Mouse (Mus musculus) CH12.LX (cell line): ENCODE results near the gene Zfp651. TPM values are rescaled to one million over a fixed set of nuclear protein-coding genes. Genes with fewer than 3 reads are reported as not detected.

Source experiments
- DNase-seq: peaks from one replicate; pipeline ENCODE4 v3.0.0-alpha.2; 2013; ENCODE audit errors: extremely low read depth
- H3K27ac ChIP-seq: 2 replicates; pipeline ENCODE4 v1.5.1; 2012; ENCODE audit warnings: low read depth, mild to moderate bottlenecking, control low read depth, moderate library complexity; ENCODE audit not compliant: insufficient read depth
- H3K27me3 ChIP-seq: replicated peaks from 2 replicates; pipeline ENCODE3; 2012; ENCODE audit warnings: inconsistent platforms
- H3K36me3 ChIP-seq, 2 experiments: replicated peaks in 1 of 2; 2 replicates each; pipeline versions ENCODE3 to v1.6.1; 2012; ENCODE audit warnings: inconsistent platforms in 1 of 2, low read length in 1 of 2, mild to moderate bottlenecking in 1 of 2, mixed read lengths in 1 of 2, moderate library complexity in 1 of 2; ENCODE audit not compliant: control insufficient read depth in 1 of 2, insufficient read depth in 1 of 2
- H3K4me1 ChIP-seq, 2 experiments: 2 replicates each; pipeline ENCODE4 v1.6.1; 2012; ENCODE audit warnings: inconsistent platforms in 1 of 2, moderate library complexity in 1 of 2; ENCODE audit not compliant: insufficient read depth in 2 of 2, control insufficient read depth in 1 of 2
- H3K4me2 ChIP-seq: 2 replicates; pipeline ENCODE4 v1.6.1; 2012; ENCODE audit warnings: low read depth, mild to moderate bottlenecking, control low read depth; ENCODE audit not compliant: poor library complexity, insufficient read depth, severe bottlenecking
- H3K4me3 ChIP-seq, 3 experiments: fragments of 150-350 bp in 1 of 3; sonication (generic) in 1 of 3; replicated peaks in 1 of 3; 2 replicates each; pipeline versions ENCODE3 to v1.5.1; 2011 to 2012; ENCODE audit warnings: low read depth in 2 of 3, low read length in 2 of 3, mild to moderate bottlenecking in 2 of 3, moderate library complexity in 2 of 3, control low read depth in 1 of 3, improper control_type of control experiment in 1 of 3, inconsistent platforms in 1 of 3, mixed read lengths in 1 of 3; ENCODE audit not compliant: poor library complexity in 1 of 3
- H3K79me2 ChIP-seq: replicated peaks from 2 replicates; pipeline ENCODE4 v1.6.1; 2012; ENCODE audit warnings: mild to moderate bottlenecking, moderate library complexity; ENCODE audit not compliant: control insufficient read depth, poor library complexity, insufficient read depth, severe bottlenecking; ENCODE audit errors: extremely low read depth
- H3K9ac ChIP-seq: 2 replicates; pipeline ENCODE4 v1.6.1; 2012; ENCODE audit warnings: low read depth, mild to moderate bottlenecking, control low read depth, moderate library complexity; ENCODE audit not compliant: insufficient read depth
- H3K9me3 ChIP-seq: replicated peaks from 2 replicates; pipeline ENCODE3; 2012; ENCODE audit warnings: low read length, inconsistent platforms, mixed read lengths
- BHLHE40 ChIP-seq: IDR thresholded peaks from 2 replicates; pipeline ENCODE4 v1.6.1; 2011; ENCODE audit warnings: mild to moderate bottlenecking, low read depth, low read length, improper control_type of control experiment
- CHD2 ChIP-seq: IDR thresholded peaks from 2 replicates; pipeline ENCODE4 v1.6.1; 2011; ENCODE audit warnings: low read length, improper control_type of control experiment
- CTCF ChIP-seq, 2 experiments: IDR thresholded peaks in 1 of 2; conservative IDR thresholded peaks in 1 of 2; 2 replicates each; pipeline ENCODE4 v1.5.1; 2011 to 2012; ENCODE audit warnings: low read depth in 2 of 2, low read length in 2 of 2, improper control_type of control experiment in 1 of 2, inconsistent platforms in 1 of 2, mild to moderate bottlenecking in 1 of 2, moderate library complexity in 1 of 2
- IRF4 ChIP-seq: IDR thresholded peaks from 2 replicates; pipeline ENCODE4 v1.6.1; 2014; ENCODE audit warnings: low read depth, mild to moderate bottlenecking, inconsistent platforms, low read length, improper control_type of control experiment
- JUND ChIP-seq: conservative IDR thresholded peaks from 2 replicates; pipeline ENCODE4 v1.6.1; 2011; ENCODE audit warnings: low read depth, low read length, improper control_type of control experiment
- KAT2A ChIP-seq: IDR thresholded peaks from 2 replicates; pipeline ENCODE4 v1.6.1; 2012; ENCODE audit warnings: low read length, improper control_type of control experiment, inconsistent platforms; ENCODE audit not compliant: insufficient replicate concordance
- MAFK ChIP-seq: IDR thresholded peaks from 2 replicates; pipeline ENCODE4 v1.6.1; 2011; ENCODE audit warnings: low read length, improper control_type of control experiment; ENCODE audit not compliant: insufficient replicate concordance
- MAX ChIP-seq: IDR thresholded peaks from 2 replicates; pipeline ENCODE4 v1.6.1; 2011; ENCODE audit warnings: low read length, improper control_type of control experiment
- MAZ ChIP-seq: IDR thresholded peaks from 2 replicates; pipeline ENCODE4 v1.6.1; 2012; ENCODE audit warnings: low read depth, mild to moderate bottlenecking, inconsistent platforms, low read length, improper control_type of control experiment, moderate library complexity
- MEF2A ChIP-seq: IDR thresholded peaks from 2 replicates; pipeline ENCODE4 v1.6.1; 2014; ENCODE audit warnings: low read depth, mild to moderate bottlenecking, inconsistent platforms, low read length, improper control_type of control experiment, borderline replicate concordance
- MXI1 ChIP-seq: IDR thresholded peaks from 2 replicates; pipeline ENCODE4 v1.6.1; 2011; ENCODE audit warnings: mild to moderate bottlenecking, low read depth, low read length, improper control_type of control experiment
- NRF1 ChIP-seq: IDR thresholded peaks from 2 replicates; pipeline ENCODE4 v1.6.1; 2014; ENCODE audit warnings: low read depth, mild to moderate bottlenecking, inconsistent platforms, low read length, improper control_type of control experiment, moderate library complexity
- PAX5 ChIP-seq: IDR thresholded peaks from 2 replicates; pipeline ENCODE4 v1.6.1; 2012; ENCODE audit warnings: low read length, inconsistent platforms, mixed read lengths
- POLR2A ChIP-seq: IDR thresholded peaks from 2 replicates; pipeline ENCODE4 v1.6.1; 2011; ENCODE audit warnings: low read depth, mild to moderate bottlenecking, improper control_type of control experiment, low read length
- SMC3 ChIP-seq: IDR thresholded peaks from 2 replicates; pipeline ENCODE4 v1.6.1; 2011; ENCODE audit warnings: low read depth, low read length, improper control_type of control experiment
- TCF12 ChIP-seq: IDR thresholded peaks from 2 replicates; pipeline ENCODE4 v1.6.1; 2014; ENCODE audit warnings: low read depth, mild to moderate bottlenecking, inconsistent platforms, low read length, improper control_type of control experiment
- UBTF ChIP-seq: IDR thresholded peaks from 2 replicates; pipeline ENCODE4 v1.6.1; 2012; ENCODE audit warnings: low read depth, mild to moderate bottlenecking, inconsistent platforms, low read length, improper control_type of control experiment, moderate library complexity
- USF2 ChIP-seq: conservative IDR thresholded peaks from 2 replicates; pipeline ENCODE4 v1.6.1; 2011; ENCODE audit warnings: low read depth, low read length, improper control_type of control experiment
- ZC3H11A ChIP-seq: IDR thresholded peaks from 2 replicates; pipeline ENCODE4 v1.6.1; 2012; ENCODE audit warnings: low read depth, mild to moderate bottlenecking, inconsistent platforms, low read length, improper control_type of control experiment
- ZMIZ1 ChIP-seq: IDR thresholded peaks from 2 replicates; pipeline ENCODE4 v1.6.1; 2012; ENCODE audit warnings: low read depth, mild to moderate bottlenecking, inconsistent platforms, low read length, improper control_type of control experiment
- ZNF384 ChIP-seq: IDR thresholded peaks from 2 replicates; pipeline ENCODE4 v1.6.1; 2012; ENCODE audit warnings: low read depth, low read length, improper control_type of control experiment, inconsistent platforms
- dilution Hi-C: fragments of 300-500 bp; cut with MboI; formaldehyde crosslinking; loops from 2 replicates; pipeline ENCODE4 v1.14.3; 2020; ENCODE audit warnings: low sequenced_read_pairs; ENCODE audit not compliant: extremely low pct_unique_long_range_greater_than_20kb, extremely low pct_ligation_motif_present
- in situ Hi-C: fragments of 300-500 bp; cut with MboI; formaldehyde crosslinking; loops from 3 replicates; pipeline ENCODE4 v1.14.3; 2019; ENCODE audit warnings: low sequenced_read_pairs, low pct_ligation_motif_present, low pct_unique_long_range_greater_than_20kb, mixed read lengths
- polyA plus RNA-seq: library from polyadenylated mRNA; unstranded; fragments of >175 nt; gene quantifications from 2 replicates; pipeline ENCODE4 v1.2.1, GENCODE M21; 2012; ENCODE audit warnings: low read depth; ENCODE audit not compliant: insufficient read length
- total RNA-seq, 2 experiments: library from RNA; depleted of rRNA; stranded (reverse); fragments of 300-350 nt in 1 of 2; fragments of >200 nt in 1 of 2; gene quantifications; 2 replicates each; pipeline ENCODE4 v1.2.3; 2012 to 2014

Gene Zfp651
- total and polyA plus RNA-seq, 3 experiments: 0.07 to 0.20 (median 0.13) TPM

GRCm38 (mm10) chr9:121775951-121776350 lies 16.8 kb downstream of the Zfp651 start:
- Histone ChIP-seq H3K36me3 (no peaks in the 10 kb centered on the region), H3K4me3 (no peak overlapping the region), H3K4me2 (no peak overlapping the region), H3K9me3 (peaks cover 3% of the 10 kb centered on the region), H3K27me3 (peaks cover 18% of the 10 kb centered on the region), H3K27ac (no peak overlapping the region), H3K4me1 (no peaks in the 10 kb centered on the region), H3K9ac (no peak overlapping the region), H3K79me2 (no peaks in the 10 kb centered on the region)
- DNase-seq: no peak
- in situ Hi-C loops (no loop called here), dilution Hi-C loops (no loop called here)
- no peak for TF ChIP-seq NRF1
- no peak for TF ChIP-seq JUND
- TF ChIP-seq SMC3: no peak
- no peak for TF ChIP-seq POLR2A
- TF ChIP-seq TCF12: no peak
- TF ChIP-seq MAFK: no peak
- no peak for TF ChIP-seq CTCF (conservative IDR thresholded peaks at IDR 0.05 in 1 of 2, IDR thresholded peaks at IDR 0.05 in 1 of 2; ENCODE audit: low read depth in 2 of 2, low read length in 2 of 2)
- no peak for TF ChIP-seq CHD2
- TF ChIP-seq IRF4: no peak
- TF ChIP-seq USF2: no peak
- no peak for TF ChIP-seq UBTF
- no peak for TF ChIP-seq ZC3H11A
- TF ChIP-seq KAT2A: no peak
- no peak for TF ChIP-seq MEF2A
- no peak for TF ChIP-seq BHLHE40

- TF ChIP-seq MAX: no peak
- TF ChIP-seq UBTF: no peak
- no peak for TF ChIP-seq NRF1
- no peak for TF ChIP-seq PAX5
- no peak for TF ChIP-seq ZNF384
- TF ChIP-seq KAT2A: no peak
- no peak for TF ChIP-seq MAFK
- TF ChIP-seq JUND: no peak
- TF ChIP-seq ZMIZ1: no peak
- TF ChIP-seq MAZ: no peak
- TF ChIP-seq MXI1: no peak
- DNase-seq: no peak
- Histone ChIP-seq H3K27ac (no peak overlapping the region), H3K79me2 (no peaks in the 10 kb centered on the region), H3K27me3 (peaks cover 19% of the 10 kb centered on the region), H3K9ac (no peak overlapping the region), H3K9me3 (peaks cover 3% of the 10 kb centered on the region), H3K4me1 (no peaks in the 10 kb centered on the region), H3K4me3 (no peak overlapping the region), H3K36me3 (no peaks in the 10 kb centered on the region), H3K4me2 (no peak overlapping the region)
- dilution Hi-C loops (no loop called here), in situ Hi-C loops (no loop called here)
These were observed 17.4 kb downstream of the Zfp651 start for GRCm38 (mm10) chr9:121776511-121776910.
